Mouse (Mus musculus) forebrain, embryonic 15.5 days (tissue): ENCODE results near the gene B3gnt3. TPM values are rescaled to one million over a fixed set of nuclear protein-coding genes. Genes with fewer than 3 reads are reported as not detected.

Experiments
- ATAC-seq: fragments of 200-750 bp; cut with Nextera tagmentation; replicated peaks from 2 replicates; pipeline ENCODE4 v1.8.0; 2017; ENCODE audit warnings: mild to moderate bottlenecking, moderate TSS enrichment, moderate library complexity
- H3K27ac ChIP-seq: fragments of 300-500 bp; sonication (generic); replicated peaks from 2 replicates; pipeline ENCODE4 v1.5.1; 2015; ENCODE audit warnings: mild to moderate bottlenecking, inconsistent platforms
- H3K27me3 ChIP-seq: fragments of 300-500 bp; sonication (generic); 2 replicates; pipeline ENCODE4 v1.6.1; 2015; ENCODE audit warnings: inconsistent platforms
- H3K36me3 ChIP-seq: fragments of 300-500 bp; sonication (generic); 2 replicates; pipeline ENCODE4 v1.6.1; 2015; ENCODE audit warnings: mild to moderate bottlenecking, inconsistent platforms
- H3K4me1 ChIP-seq: fragments of 300-500 bp; sonication (generic); 2 replicates; pipeline ENCODE4 v1.6.1; 2015; ENCODE audit warnings: inconsistent platforms
- H3K4me2 ChIP-seq: fragments of 300-500 bp; sonication (generic); replicated peaks from 2 replicates; pipeline ENCODE4 v1.6.1; 2015; ENCODE audit warnings: mild to moderate bottlenecking, inconsistent platforms
- H3K4me3 ChIP-seq: fragments of 300-500 bp; sonication (generic); 2 replicates; pipeline ENCODE4 v1.5.1; 2015; ENCODE audit warnings: mild to moderate bottlenecking, inconsistent platforms
- H3K9ac ChIP-seq: fragments of 300-500 bp; sonication (generic); replicated peaks from 2 replicates; pipeline ENCODE4 v1.6.1; 2015; ENCODE audit warnings: mild to moderate bottlenecking, inconsistent platforms
- H3K9me3 ChIP-seq: fragments of 300-500 bp; sonication (generic); 2 replicates; pipeline ENCODE4 v1.6.1; 2016; ENCODE audit warnings: inconsistent platforms
- WGBS: fragments of 180-500 bp; shearing (Covaris S2); methylation state at CpG from one replicate; pipeline ENCODE4 v1.1.7; 2015; ENCODE audit warnings: mixed read lengths; 5-methylcytosine and 5-hydroxymethylcytosine counted together
- polyA plus RNA-seq: library from polyadenylated mRNA; unstranded; fragments of >200 nt; fragmentation: Nextera tagmentation; extraction: Ambion mirVana; gene quantifications from 2 replicates; pipeline ENCODE4 v1.2.1, GENCODE M21; 2015

B3gnt3 gene
- polyA plus RNA-seq, 1 experiment from 2014 or later = 0.46 TPM

DNA sequence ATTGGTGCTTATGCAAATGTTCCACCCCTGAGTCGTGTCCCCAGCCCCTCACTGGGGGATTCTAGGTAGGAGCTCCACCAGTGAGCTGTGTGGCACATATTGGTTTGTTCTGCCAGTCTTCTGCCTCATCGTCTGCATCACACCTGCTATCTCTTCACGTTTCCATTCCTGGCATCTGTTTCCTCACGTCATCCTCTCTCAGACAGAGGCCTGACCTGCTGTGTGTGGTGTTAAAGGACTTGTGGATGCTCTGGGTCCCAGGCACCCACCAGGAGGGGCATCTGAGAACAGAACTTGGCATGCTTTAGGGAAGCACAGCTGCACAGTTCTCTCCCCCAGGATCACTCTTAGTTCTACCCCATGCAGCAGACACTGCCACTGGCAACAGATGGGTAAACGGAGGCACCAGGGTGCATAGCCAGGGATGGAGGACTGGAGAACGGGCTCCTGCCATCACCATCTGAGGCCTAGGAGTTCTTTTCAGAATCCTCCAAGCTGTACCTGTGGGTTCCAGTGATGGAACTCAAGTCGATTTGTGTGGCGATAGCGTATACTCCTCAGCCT lies 26.1 kb downstream of the B3gnt3 start:
- Histone ChIP-seq H3K9me3 (no peaks in the 10 kb centered on the region), H3K36me3 (no peaks in the 10 kb centered on the region), H3K4me2 (peak overlapping the region; percentile 76), H3K4me3 (peak overlapping the region; percentile 59), H3K9ac (no peak overlapping the region), H3K27me3 (peaks cover 42% of the 10 kb centered on the region), H3K4me1 (peaks cover 37% of the 10 kb centered on the region), H3K27ac (no peak overlapping the region)
- 22% methylated on average over 9 of the region's 9 CpGs for WGBS
- no peak for ATAC-seq

DNA sequence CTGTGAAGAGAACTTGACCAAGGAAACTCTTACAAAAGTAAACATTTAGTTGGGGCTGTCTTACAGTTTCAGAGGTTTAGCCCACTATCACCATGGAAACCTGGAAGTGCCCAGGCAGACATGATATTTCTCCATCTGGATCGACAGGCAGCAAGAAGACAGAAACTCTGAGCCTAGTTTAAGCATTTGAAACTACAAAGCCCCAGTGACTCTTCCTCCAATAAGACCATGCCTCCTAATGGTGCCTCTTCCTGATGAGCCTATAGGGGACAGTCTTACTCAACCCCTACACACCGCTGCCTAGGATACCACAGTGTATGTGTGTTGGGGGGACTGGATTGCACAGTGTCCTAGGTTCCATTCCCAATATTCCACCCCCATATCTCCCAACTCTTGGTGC lies 27.5 kb downstream of the B3gnt3 start:
- H3K36me3 ChIP-seq = no peaks in the 10 kb centered on the region
- no peak overlapping the region for H3K4me3 ChIP-seq
- H3K4me1 ChIP-seq = peaks cover 38% of the 10 kb centered on the region
- H3K9ac ChIP-seq = no peak overlapping the region
- no peak overlapping the region for H3K27ac ChIP-seq
- H3K27me3 ChIP-seq = peaks cover 28% of the 10 kb centered on the region
- H3K4me2 ChIP-seq = no peak overlapping the region
- 72% methylated on average over 2 of the region's 2 CpGs for WGBS
- no peaks in the 10 kb centered on the region for H3K9me3 ChIP-seq
- no peak for ATAC-seq

DNA sequence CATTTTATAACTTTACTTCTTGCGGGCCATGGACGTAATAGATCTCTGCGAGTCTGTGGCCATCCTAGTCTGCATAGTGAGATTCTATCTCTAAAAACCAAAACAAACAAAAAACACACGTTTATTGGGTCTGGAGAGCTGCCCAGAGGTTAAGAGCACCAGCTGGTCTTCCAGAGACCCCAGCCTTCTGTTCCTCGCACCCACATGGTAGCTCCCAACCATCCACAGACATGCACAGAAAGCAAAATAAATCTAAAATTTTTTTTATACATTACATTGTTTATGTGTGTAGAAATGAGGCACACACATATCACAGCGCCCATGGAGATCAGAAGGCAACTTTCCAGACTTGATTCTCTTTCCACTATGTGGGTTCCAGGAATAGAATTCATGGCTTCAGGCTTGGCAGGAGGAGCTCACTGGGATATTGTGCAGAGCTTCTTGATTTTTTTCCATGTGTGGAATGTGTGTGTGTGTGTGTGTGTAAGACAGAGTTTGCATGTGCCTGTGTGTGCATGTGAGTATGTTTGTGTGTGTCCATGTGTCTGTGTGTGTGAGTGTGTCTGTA lies 29.3 kb downstream of the B3gnt3 start:
- H3K4me3 ChIP-seq = peak overlapping the region; percentile 71
- peak overlapping the region; percentile 64 for H3K9ac ChIP-seq
- peak overlapping the region; percentile 90 for H3K27ac ChIP-seq
- peaks cover 14% of the 10 kb centered on the region for H3K27me3 ChIP-seq
- peak overlapping the region; percentile 95 for H3K4me2 ChIP-seq
- ATAC-seq = no peak
- H3K36me3 ChIP-seq = no peaks in the 10 kb centered on the region
- WGBS = 51% methylated on average over 6 of the region's 6 CpGs
- H3K9me3 ChIP-seq = no peaks in the 10 kb centered on the region
- peaks cover 54% of the 10 kb centered on the region for H3K4me1 ChIP-seq

DNA sequence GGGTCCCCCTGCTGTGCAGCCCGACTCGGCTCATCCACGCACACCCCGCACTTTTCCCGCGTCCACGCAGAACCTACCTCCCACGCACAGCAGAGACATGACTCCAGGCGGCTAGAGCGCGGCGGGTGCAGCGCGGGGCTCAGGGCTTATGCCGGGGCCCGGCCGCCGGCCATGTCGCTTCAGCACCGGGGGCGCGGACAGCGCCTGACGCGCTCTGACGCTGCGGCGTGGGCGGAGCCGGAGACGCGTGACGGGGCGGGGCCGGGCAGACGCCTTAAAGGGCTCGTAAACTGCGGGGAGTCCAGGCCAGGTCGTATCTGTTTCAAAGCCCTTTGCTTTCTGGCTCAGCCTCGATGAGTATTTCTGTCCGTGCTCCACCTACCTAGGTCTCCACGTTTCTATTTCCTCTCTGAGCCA lies 30.0 kb downstream of the B3gnt3 start, which contains the start of gene Unc13a:
Gene Unc13a, minus strand, starts transcription at position 209 of the 417 bp plus-strand sequence.
- under 1% methylated on average over 42 of the region's 42 CpGs for WGBS
- Histone ChIP-seq H3K4me1 (peaks cover 58% of the 10 kb centered on the region), H3K27ac (peak within 1 kb of the TSS; percentile 90), H3K36me3 (no peaks in the 10 kb centered on the region), H3K9ac (peak within 1 kb of the TSS; percentile 64), H3K9me3 (no peaks in the 10 kb centered on the region), H3K4me3 (peak within 1 kb of the TSS; percentile 71), H3K27me3 (peaks cover 10% of the 10 kb centered on the region), H3K4me2 (peak within 1 kb of the TSS; percentile 95)
- ATAC-seq = peak; percentile 71

DNA sequence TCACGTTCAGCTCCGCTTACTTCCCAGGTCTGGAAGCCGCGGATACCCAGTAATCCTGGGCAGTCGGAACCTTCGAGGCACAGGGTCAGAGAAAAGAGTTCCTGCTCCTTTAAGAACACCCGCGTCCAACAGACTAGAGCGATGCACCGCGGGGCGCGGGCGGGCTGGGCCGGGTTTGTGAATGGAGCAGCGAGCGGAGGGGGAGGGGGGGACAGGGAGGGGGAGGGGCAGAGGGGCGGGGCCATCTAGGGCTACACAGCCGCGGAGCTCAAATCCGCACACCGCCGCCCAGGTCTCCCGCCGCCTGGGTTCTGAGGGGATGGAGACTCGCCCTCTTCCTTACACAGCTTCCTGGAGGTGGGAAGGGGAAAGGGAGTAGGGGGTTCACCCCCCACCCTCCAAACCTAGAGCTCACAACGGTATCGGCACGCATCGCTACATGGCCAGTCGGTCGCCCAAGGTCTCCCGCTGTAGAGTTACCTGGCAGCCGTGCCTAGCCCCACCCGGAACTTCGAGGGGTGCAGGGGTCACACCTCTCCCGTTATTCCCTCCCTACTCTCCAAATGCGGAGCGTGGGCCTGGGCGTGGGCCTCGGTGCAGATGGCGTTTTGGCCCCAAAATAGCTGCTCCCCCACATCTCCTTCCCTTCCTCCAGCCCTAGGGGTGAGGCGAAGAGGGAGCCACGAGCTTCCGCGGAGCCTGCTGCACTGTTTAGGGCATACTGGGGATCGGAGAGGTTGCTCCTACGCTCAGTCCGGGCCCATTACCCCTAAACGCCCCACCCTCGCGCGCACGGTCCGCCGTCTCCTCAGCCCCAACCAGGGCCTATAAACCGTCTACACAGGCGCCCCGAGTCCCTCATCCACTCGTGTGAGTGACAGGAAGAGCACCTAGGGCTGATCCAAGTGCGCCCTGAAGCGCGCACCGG lies 30.7 kb downstream of the B3gnt3 start:
- H3K4me3 ChIP-seq = peak overlapping the region; percentile 71
- H3K27ac ChIP-seq = peak overlapping the region; percentile 90
- H3K4me2 ChIP-seq = peak overlapping the region; percentile 95
- no peaks in the 10 kb centered on the region for H3K9me3 ChIP-seq
- peak; percentile 61 for ATAC-seq
- under 1% methylated on average over 62 of the region's 64 CpGs for WGBS
- peaks cover 10% of the 10 kb centered on the region for H3K27me3 ChIP-seq
- peaks cover 58% of the 10 kb centered on the region for H3K4me1 ChIP-seq
- H3K36me3 ChIP-seq = no peaks in the 10 kb centered on the region
- peak overlapping the region; percentile 64 for H3K9ac ChIP-seq

DNA sequence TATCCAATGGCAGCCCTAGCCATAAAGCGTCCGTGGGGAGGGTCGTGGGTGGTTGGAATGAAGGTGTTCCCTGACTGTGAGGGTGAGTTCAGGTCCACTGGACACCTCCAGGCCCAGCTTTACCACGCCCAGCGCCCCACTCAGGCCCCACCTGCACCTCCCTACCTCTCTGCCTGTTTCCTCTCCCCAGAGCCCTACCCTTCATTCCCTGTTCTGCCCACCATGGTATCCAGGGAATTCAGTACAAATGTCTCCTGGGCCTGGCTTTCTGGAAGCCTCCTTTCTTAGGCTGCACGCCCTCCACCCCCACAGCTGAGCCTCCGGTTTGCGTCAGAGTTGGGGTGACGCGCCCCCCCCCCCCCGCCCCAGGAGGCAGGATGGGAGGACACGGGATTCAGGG lies 31.4 kb downstream of the B3gnt3 start:
- H3K4me1 ChIP-seq = peaks cover 53% of the 10 kb centered on the region

DNA sequence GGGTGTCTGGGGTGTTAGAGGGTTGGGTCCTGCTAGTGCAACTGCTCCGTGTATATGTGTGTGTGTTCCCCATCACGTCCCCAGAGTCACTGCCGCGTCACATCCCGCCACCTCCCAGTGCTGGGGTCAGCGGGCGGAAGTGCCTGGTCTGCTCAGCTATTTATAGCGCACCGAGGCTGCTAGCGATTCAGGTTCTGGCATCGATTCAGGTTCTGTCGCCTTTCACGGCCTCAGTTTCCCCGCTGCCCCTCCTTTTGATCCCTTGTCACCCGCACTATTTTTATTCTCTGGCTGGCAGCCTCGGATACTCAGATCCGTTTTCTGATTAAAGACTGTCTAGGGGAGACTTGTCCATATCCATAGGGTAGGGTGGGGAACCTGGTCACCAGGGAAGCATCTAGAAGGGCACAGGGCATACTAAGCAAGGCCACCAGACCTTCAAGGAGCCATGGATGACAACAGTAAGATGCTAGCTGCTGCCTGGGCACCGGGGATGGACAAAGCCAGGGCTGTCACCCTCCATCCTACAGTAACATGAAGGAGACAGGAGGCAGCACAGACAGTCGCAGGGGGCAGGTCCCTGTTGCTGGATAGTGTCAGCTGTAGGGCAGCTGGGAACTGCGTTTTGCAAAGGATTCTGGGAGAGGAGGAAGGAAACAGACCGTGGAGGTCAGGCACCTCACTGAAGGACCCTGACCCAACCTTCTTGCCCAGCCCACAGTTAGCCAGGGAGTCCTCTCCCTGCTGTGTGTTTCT lies 33.2 kb downstream of the B3gnt3 start:
- no peak overlapping the region; the same call in 1 of the 2 replicates for H3K9ac ChIP-seq
- H3K4me3 ChIP-seq = peak overlapping the region; percentile 2; the same call in 1 of the 2 replicates
- 8% methylated on average over 21 of the region's 21 CpGs for WGBS
- no peak for ATAC-seq
- 0 out of 2 replicates have a peak, but pooled peaks cover 4% of the 10 kb centered on the region for H3K27me3 ChIP-seq
- 0 out of 2 replicates have a peak, but pooled peaks cover 6% of the 10 kb centered on the region for H3K36me3 ChIP-seq
- H3K4me2 ChIP-seq = peak overlapping the region; percentile 12; the same call in 1 of the 2 replicates
- H3K9me3 ChIP-seq = no peaks in the 10 kb centered on the region
- peaks cover 52% of the 10 kb centered on the region for H3K4me1 ChIP-seq
- no peak overlapping the region; the same call in 1 of the 2 replicates for H3K27ac ChIP-seq

More for the DNA sequence above, 31.4 kb downstream of the B3gnt3 start:
- H3K9ac ChIP-seq = peak overlapping the region; percentile 64
- no peaks in the 10 kb centered on the region for H3K9me3 ChIP-seq
- ATAC-seq = peak; percentile 12
- peak overlapping the region; percentile 90 for H3K27ac ChIP-seq
- peak overlapping the region; percentile 71 for H3K4me3 ChIP-seq
- peaks cover 6% of the 10 kb centered on the region for H3K27me3 ChIP-seq
- H3K4me2 ChIP-seq = peak overlapping the region; percentile 95
- no peaks in the 10 kb centered on the region for H3K36me3 ChIP-seq
- WGBS = 10% methylated on average over 12 of the region's 12 CpGs

DNA sequence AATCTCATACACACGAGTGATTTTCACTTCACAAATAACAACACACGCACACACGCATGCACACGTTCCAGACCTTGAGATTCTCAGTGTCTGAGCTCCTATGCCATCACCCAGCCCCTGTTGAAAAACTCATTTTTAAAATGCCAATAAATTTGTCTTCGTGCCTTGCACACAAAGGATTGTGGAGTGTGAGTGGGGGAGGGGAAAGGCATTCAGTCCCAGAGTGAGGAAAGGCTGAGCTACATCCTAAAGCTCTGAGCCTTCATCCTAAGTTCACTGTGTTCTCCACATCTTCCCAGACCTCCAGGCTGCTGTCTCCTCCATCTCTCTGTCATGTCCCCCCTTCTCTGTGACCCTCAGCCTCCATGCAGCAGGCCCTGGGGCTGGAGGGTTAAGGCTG lies 34.3 kb downstream of the B3gnt3 start:
- H3K9me3 ChIP-seq = no peaks in the 10 kb centered on the region
- H3K27ac ChIP-seq = peak overlapping the region; percentile 67
- H3K27me3 ChIP-seq = 0 out of 2 replicates have a peak, but pooled peaks cover 4% of the 10 kb centered on the region
- H3K9ac ChIP-seq = peak overlapping the region; percentile 5; the same call in 1 of the 2 replicates
- H3K36me3 ChIP-seq = peaks cover 14% of the 10 kb centered on the region
- no peak overlapping the region for H3K4me3 ChIP-seq
- no peak for ATAC-seq
- H3K4me2 ChIP-seq = peak overlapping the region; percentile 22
- H3K4me1 ChIP-seq = peaks cover 46% of the 10 kb centered on the region
- 44% methylated on average over 5 of the region's 5 CpGs for WGBS

DNA sequence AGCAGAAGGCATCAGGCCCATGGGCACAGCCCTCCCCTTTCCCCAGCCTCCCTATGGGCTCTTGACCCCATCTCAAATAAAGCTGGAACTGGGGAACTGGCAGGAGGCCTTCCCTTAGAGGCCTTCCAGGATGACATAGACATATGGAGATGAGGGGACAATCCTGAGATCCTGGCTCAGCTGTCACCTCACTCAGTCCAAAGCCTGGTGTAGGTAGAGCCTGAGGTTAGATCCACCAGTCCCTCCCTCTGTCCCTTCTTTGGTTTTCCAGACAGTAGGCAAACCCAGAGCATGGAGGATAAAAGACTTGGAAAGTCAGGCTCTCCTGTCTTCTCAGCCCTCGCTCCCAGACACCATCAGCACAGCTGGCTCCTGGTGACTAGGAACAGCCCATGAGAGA lies 34.7 kb downstream of the B3gnt3 start:
- WGBS = 3% methylated on average over 1 of the region's 1 CpGs
- H3K4me2 ChIP-seq = no peak overlapping the region
- H3K27me3 ChIP-seq = 0 out of 2 replicates have a peak, but pooled peaks cover 4% of the 10 kb centered on the region

DNA sequence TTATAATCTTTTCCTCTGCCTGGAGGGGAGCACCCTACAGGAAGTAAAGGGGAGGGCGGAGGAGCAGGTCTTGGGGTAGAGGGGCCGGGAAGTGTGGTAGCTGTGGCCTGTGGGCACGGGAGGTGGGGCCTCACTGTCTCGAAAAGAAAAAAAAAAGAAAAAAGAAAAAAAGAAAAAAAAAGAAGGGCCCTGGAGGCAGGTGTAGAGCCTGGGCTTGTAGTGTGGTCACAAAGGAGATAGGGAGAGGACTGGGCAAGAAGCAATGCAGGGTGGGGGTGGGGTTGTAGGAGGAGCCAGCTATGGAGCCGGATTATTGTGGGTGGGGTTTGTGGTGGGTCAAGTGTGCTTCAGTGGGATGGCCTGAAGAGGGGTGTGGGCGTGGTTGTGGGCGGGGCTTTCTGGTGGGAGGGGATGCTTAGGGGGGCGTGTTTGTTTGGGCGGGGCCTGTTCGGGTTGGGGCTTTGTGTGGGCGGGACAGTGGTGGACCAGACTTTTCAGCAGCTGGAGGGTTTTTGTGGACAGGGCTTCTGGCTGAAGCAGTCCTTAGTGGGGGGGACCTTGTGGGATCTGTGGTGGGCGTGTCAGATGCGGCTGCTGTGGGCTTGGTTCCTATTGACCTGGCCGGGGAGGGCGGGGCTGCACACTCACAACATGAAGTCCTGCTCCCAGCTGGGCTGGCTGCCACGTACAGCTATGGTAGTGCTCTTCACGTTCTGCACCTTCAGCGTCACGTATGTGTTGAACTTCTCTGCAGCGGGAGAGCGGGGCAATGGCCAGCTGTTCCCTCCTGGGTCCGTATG lies 36.1 kb downstream of the B3gnt3 start:
- Histone ChIP-seq H3K4me1 (peaks cover 42% of the 10 kb centered on the region), H3K9me3 (no peaks in the 10 kb centered on the region), H3K9ac (no peak overlapping the region), H3K4me2 (no peak overlapping the region), H3K27me3 (0 out of 2 replicates have a peak, but pooled peaks cover 4% of the 10 kb centered on the region), H3K27ac (no peak overlapping the region), H3K36me3 (peaks cover 20% of the 10 kb centered on the region), H3K4me3 (no peak overlapping the region)
- 4% methylated on average over 22 of the region's 22 CpGs for whole genome bisulfite sequencing
- no peak for ATAC-seq

More for the DNA sequence above, 34.7 kb downstream of the B3gnt3 start:
- Histone ChIP-seq H3K27ac (peak overlapping the region; percentile 67), H3K9ac (peak overlapping the region; percentile 5; the same call in 1 of the 2 replicates), H3K4me1 (peaks cover 42% of the 10 kb centered on the region), H3K36me3 (peaks cover 18% of the 10 kb centered on the region), H3K4me3 (no peak overlapping the region), H3K9me3 (no peaks in the 10 kb centered on the region)
- no peak for ATAC-seq
